22 mouse cellular contexts compared by ENCODE assay signal in genomic region chr4:119453128-119453527, GRCm38 (mm10). TPM values are rescaled to one million over a fixed set of nuclear protein-coding genes. Genes with fewer than 3 reads are reported as not detected.
DNase-seq lines count a peak whose midpoint lies in the region; ATAC-seq and TF ChIP-seq lines count a peak whose summit lies in the region.
"Had no signal": no experiment of that assay in that cellular context is flagged by ENCODE, and none has a peak within 500 bp of the region (broad histone marks: within the 10 kb centered on the region; RNA-seq: fewer than 3 reads in every experiment).

No protein-coding gene starts in this region.

- ATAC-seq in heart, embryonic 14.5 days (ENCODE audit: insufficient number of reproducible peaks, insufficient read depth, low FRiP score, low read depth): no peak
- peak; percentile 44 for ATAC-seq in forebrain, postnatal 0 days
- ATAC-seq in hindbrain, embryonic 16.5 days: 0 out of 2 replicates have a peak, but pooled peaks have one; percentile 42
- ATAC-seq in midbrain, embryonic 16.5 days: peak; percentile 49; the same call in 1 of the 2 replicates
- ATAC-seq: inflammation-experienced regulatory T-cells, adult 6 months had no signal

- 0 out of 2 replicates have a peak overlapping the region, but pooled peaks have one; percentile 30 for H3K9ac ChIP-seq in heart, embryonic 14.5 days (ENCODE audit: low read length)
- no peak overlapping the region; the same call in 1 of the 2 replicates for H3K9ac ChIP-seq in forebrain, postnatal 0 days
- H3K9ac ChIP-seq in hindbrain, embryonic 16.5 days (ENCODE audit: low read depth, low read length): no peak overlapping the region; the same call in 1 of the 2 replicates
- no peak overlapping the region for H3K9ac ChIP-seq in midbrain, embryonic 16.5 days (ENCODE audit: low read depth, low read length)
- H3K9ac ChIP-seq: heart, embryonic 12.5 days; limb, embryonic 15.5 days had no signal

- intact Hi-C loops in left cerebral cortex, adult 2 months (cut with DNase I): no loop called here

- DNase-seq in heart, adult 11 months: no peak
- DNase-seq in forebrain, postnatal 0 days: peak; percentile 43
- no peak for DNase-seq in MN1 (ENCODE audit: low spot score)
- no peak for DNase-seq in left cerebral cortex, adult 2 months (ENCODE audit: extremely low spot score in 1 of 2, low spot score in 2 of 2)
- DNase-seq: adrenal gland, postnatal 10 days; B cell, adult 2 months; cerebellum, adult 11-12 months; cerebellum, postnatal 36 days; gastrocnemius, postnatal 36 days; kidney, adult 8-10 months; kidney, postnatal 25 days; lung, adult 18-20 months; right cerebral cortex, adult 18-20 months; thymus, adult 2 months had no signal

- 0 out of 2 replicates have a peak overlapping the region, but pooled peaks have one; percentile 8 for H3K4me2 ChIP-seq in heart, embryonic 14.5 days (ENCODE audit: low read length)
- no peak overlapping the region for H3K4me2 ChIP-seq in forebrain, postnatal 0 days (ENCODE audit: low read depth)
- H3K4me2 ChIP-seq in hindbrain, embryonic 16.5 days (ENCODE audit: low read length): no peak overlapping the region
- H3K4me2 ChIP-seq in midbrain, embryonic 16.5 days (ENCODE audit: low read length): no peak overlapping the region
- H3K4me2 ChIP-seq: limb, embryonic 15.5 days had no signal

- H3K4me1 ChIP-seq in heart, embryonic 14.5 days (ENCODE audit: control insufficient read depth in 2 of 2, insufficient read depth in 2 of 2, low read length in 2 of 2): peaks cover 6 to 17% of the 10 kb centered on the region in 2 experiments
- peaks cover 4% of the 10 kb centered on the region; the same call in 1 of the 2 replicates for H3K4me1 ChIP-seq in forebrain, postnatal 0 days (ENCODE audit: insufficient read depth)
- peaks cover 6% of the 10 kb centered on the region for H3K4me1 ChIP-seq in hindbrain, embryonic 16.5 days (ENCODE audit: control insufficient read depth, insufficient read depth, low read depth, low read length)
- H3K4me1 ChIP-seq in midbrain, embryonic 16.5 days (ENCODE audit: control insufficient read depth, insufficient read depth, low read length): peaks cover 8% of the 10 kb centered on the region

- H3K9me3 ChIP-seq in heart, embryonic 14.5 days (ENCODE audit: control insufficient read depth, low read length): peaks cover 4% of the 10 kb centered on the region; the same call in 1 of the 2 replicates
- H3K9me3 ChIP-seq in forebrain, postnatal 0 days (ENCODE audit: low read length): no peaks in the 10 kb centered on the region
- no peaks in the 10 kb centered on the region for H3K9me3 ChIP-seq in hindbrain, embryonic 16.5 days (ENCODE audit: control insufficient read depth, low read length)
- no peaks in the 10 kb centered on the region for H3K9me3 ChIP-seq in midbrain, embryonic 16.5 days (replicated peaks; ENCODE audit: control insufficient read depth, low read length, poor library complexity, severe bottlenecking)
- H3K9me3 ChIP-seq: heart, embryonic 12.5 days; limb, embryonic 15.5 days had no signal

- no peak overlapping the region for H3K4me3 ChIP-seq in heart, embryonic 14.5 days (ENCODE audit: control insufficient read depth in 1 of 2, insufficient read depth in 1 of 2, low read depth in 1 of 2, low read length in 2 of 2)
- H3K4me3 ChIP-seq in forebrain, postnatal 0 days (ENCODE audit: low read depth, low read length): no peak overlapping the region
- no peak overlapping the region for H3K4me3 ChIP-seq in hindbrain, embryonic 16.5 days (ENCODE audit: low read length)
- H3K4me3 ChIP-seq in midbrain, embryonic 16.5 days (ENCODE audit: low read depth, low read length): no peak overlapping the region
- H3K4me3 ChIP-seq in left cerebral cortex, adult 2 months: no peak overlapping the region
- H3K4me3 ChIP-seq: heart, embryonic 12.5 days; limb, embryonic 15.5 days had no signal

- H3K27ac ChIP-seq in heart, embryonic 14.5 days (replicated peaks in 1 of 2; ENCODE audit: control insufficient read depth in 1 of 2, insufficient read depth in 1 of 2, low read depth in 2 of 2, low read length in 2 of 2): no peak overlapping the region
- H3K27ac ChIP-seq in forebrain, postnatal 0 days (ENCODE audit: low read depth, low read length): peak overlapping the region; percentile 64
- H3K27ac ChIP-seq in hindbrain, embryonic 16.5 days (ENCODE audit: low read depth, low read length): no peak overlapping the region
- peak overlapping the region; percentile 53 for H3K27ac ChIP-seq in midbrain, embryonic 16.5 days (ENCODE audit: low read length)
- H3K27ac ChIP-seq in left cerebral cortex, adult 2 months: no peak overlapping the region
- H3K27ac ChIP-seq: limb, embryonic 15.5 days had no signal

- no peaks in the 10 kb centered on the region for H3K27me3 ChIP-seq in heart, embryonic 14.5 days (ENCODE audit: control insufficient read depth, insufficient read depth, low read length)
- no peaks in the 10 kb centered on the region for H3K27me3 ChIP-seq in forebrain, postnatal 0 days (ENCODE audit: insufficient read depth, low read length)
- H3K27me3 ChIP-seq in hindbrain, embryonic 16.5 days (replicated peaks; ENCODE audit: control insufficient read depth, insufficient read depth, low read length): no peaks in the 10 kb centered on the region
- no peaks in the 10 kb centered on the region for H3K27me3 ChIP-seq in midbrain, embryonic 16.5 days (ENCODE audit: control insufficient read depth, insufficient read depth, low read depth, low read length)
- H3K27me3 ChIP-seq: heart, embryonic 12.5 days; limb, embryonic 15.5 days had no signal

- H3K36me3 ChIP-seq in heart, embryonic 14.5 days (ENCODE audit: control insufficient read depth, insufficient read depth, low read length): no peaks in the 10 kb centered on the region
- no peaks in the 10 kb centered on the region for H3K36me3 ChIP-seq in forebrain, postnatal 0 days (ENCODE audit: insufficient read depth)
- H3K36me3 ChIP-seq in hindbrain, embryonic 16.5 days (ENCODE audit: control insufficient read depth, insufficient read depth, low read length): no peaks in the 10 kb centered on the region
- H3K36me3 ChIP-seq in midbrain, embryonic 16.5 days (ENCODE audit: control insufficient read depth, insufficient read depth, low read length): no peaks in the 10 kb centered on the region
- H3K36me3 ChIP-seq: heart, embryonic 12.5 days; limb, embryonic 15.5 days had no signal

- no peak for TF ChIP-seq CTCF in forebrain, postnatal 0 days (IDR thresholded peaks at IDR 0.05; ENCODE audit: low read depth)
- TF ChIP-seq CTCF in left cerebral cortex, adult 2 months (IDR thresholded peaks at IDR 0.05): no peak

- 48% methylated on average over 5 of the region's 5 CpGs for WGBS in heart, embryonic 14.5 days
- 67% methylated on average over 5 of the region's 5 CpGs for WGBS in forebrain, postnatal 0 days
- 59% methylated on average over 5 of the region's 5 CpGs for WGBS in hindbrain, embryonic 16.5 days
- 55% methylated on average over 5 of the region's 5 CpGs for whole genome bisulfite sequencing in midbrain, embryonic 16.5 days

RNA-seq across cellular contexts. Expression of gene Zmynd12, which starts 30.5 kb away (rescaled TPM):
- polyA plus RNA-seq in heart, embryonic 14.5 days (2014; fragmentation: Nextera tagmentation; extraction: Ambion mirVana): 0.31 and 0.45 TPM in 2 replicates
- total RNA-seq in forebrain, postnatal 0 days (2014; rRNA removed): 0.33 and 0.77 TPM in 2 replicates
- polyA plus RNA-seq in forebrain, postnatal 0 days (2015; fragmentation: Nextera tagmentation; extraction: Ambion mirVana): 0.82 and 1.1 TPM in 2 replicates
- 0.63 and 0.89 TPM in 2 replicates for polyA plus RNA-seq in hindbrain, embryonic 16.5 days (2015; fragmentation: Nextera tagmentation; extraction: Ambion mirVana)
- polyA plus RNA-seq in midbrain, embryonic 16.5 days (2015; fragmentation: Nextera tagmentation; extraction: Ambion mirVana): 0.64 and 0.76 TPM in 2 replicates
- total RNA-seq in left cerebral cortex, adult 2 months (2021): under 1 TPM; 0.30 to 0.36 TPM
- total RNA-seq: gastrocnemius, postnatal 36 days; layer of hippocampus, postnatal 10 days had no signal
- polyA plus RNA-seq: heart, embryonic 12.5 days; inflammation-experienced regulatory T-cells, adult 6 months; stomach, embryonic 14.5 days had no signal

RNA-seq across cellular contexts. Expression of gene Ppcs, which starts 30.9 kb away (rescaled TPM):
- 31.5 and 35.7 TPM in 2 replicates for polyA plus RNA-seq in heart, embryonic 14.5 days (2014; fragmentation: Nextera tagmentation; extraction: Ambion mirVana)
- 13.5 and 16.3 TPM in 2 replicates for total RNA-seq in forebrain, postnatal 0 days (2014; rRNA removed)
- 20.6 and 20.9 TPM in 2 replicates for polyA plus RNA-seq in forebrain, postnatal 0 days (2015; fragmentation: Nextera tagmentation; extraction: Ambion mirVana)
- polyA plus RNA-seq in hindbrain, embryonic 16.5 days (2015; fragmentation: Nextera tagmentation; extraction: Ambion mirVana): 22.2 and 27.3 TPM in 2 replicates
- 18.6 and 19.4 TPM in 2 replicates for polyA plus RNA-seq in midbrain, embryonic 16.5 days (2015; fragmentation: Nextera tagmentation; extraction: Ambion mirVana)
- total RNA-seq in left cerebral cortex, adult 2 months (2021): 1 to 10 TPM; 5.7 to 7.0 TPM

RNA-seq across cellular contexts. Expression of gene Ccdc30, which starts 37.8 kb away (rescaled TPM):
- 4.0 and 4.6 TPM in 2 replicates for polyA plus RNA-seq in heart, embryonic 14.5 days (2014; fragmentation: Nextera tagmentation; extraction: Ambion mirVana)
- total RNA-seq in forebrain, postnatal 0 days (2014; rRNA removed): 15.1 and 16.7 TPM in 2 replicates
- 19.2 and 23.0 TPM in 2 replicates for polyA plus RNA-seq in forebrain, postnatal 0 days (2015; fragmentation: Nextera tagmentation; extraction: Ambion mirVana)
- polyA plus RNA-seq in hindbrain, embryonic 16.5 days (2015; fragmentation: Nextera tagmentation; extraction: Ambion mirVana): 18.8 and 20.0 TPM in 2 replicates
- polyA plus RNA-seq in midbrain, embryonic 16.5 days (2015; fragmentation: Nextera tagmentation; extraction: Ambion mirVana): 22.8 and 27.1 TPM in 2 replicates
- 10 to 100 TPM; 19.6 to 20.8 TPM for total RNA-seq in left cerebral cortex, adult 2 months (2021)

RNA-seq across cellular contexts. Expression of gene Rimkla, which starts 39.3 kb away (rescaled TPM):
- 5.7 TPM in 2 replicates for polyA plus RNA-seq in heart, embryonic 14.5 days (2014; fragmentation: Nextera tagmentation; extraction: Ambion mirVana)
- total RNA-seq in forebrain, postnatal 0 days (2014; rRNA removed): 22.8 and 28.4 TPM in 2 replicates
- 16.6 and 21.6 TPM in 2 replicates for polyA plus RNA-seq in forebrain, postnatal 0 days (2015; fragmentation: Nextera tagmentation; extraction: Ambion mirVana)
- 28.2 and 30.3 TPM in 2 replicates for polyA plus RNA-seq in hindbrain, embryonic 16.5 days (2015; fragmentation: Nextera tagmentation; extraction: Ambion mirVana)
- polyA plus RNA-seq in midbrain, embryonic 16.5 days (2015; fragmentation: Nextera tagmentation; extraction: Ambion mirVana): 27.2 and 29.0 TPM in 2 replicates
- total RNA-seq in left cerebral cortex, adult 2 months (2021): 1 to 10 TPM; 6.2 to 9.3 TPM
- total RNA-seq: gastrocnemius, postnatal 36 days had no signal

Comparison
In these comparisons a context has a peak if more than half of its experiments do, and no peak if none do; other contexts are left out.
1. H3K27ac ChIP-seq: peak in forebrain, postnatal 0 days (single experiment) and midbrain, embryonic 16.5 days (single experiment); none in heart, embryonic 14.5 days (0 of 2), hindbrain, embryonic 16.5 days (single experiment) and left cerebral cortex, adult 2 months (single experiment).